Mouse (Mus musculus) heart, embryonic 13.5 days (tissue): ENCODE results near the gene Srsf3. TPM values are rescaled to one million over a fixed set of nuclear protein-coding genes. Genes with fewer than 3 reads are reported as not detected.

ENCODE experiments used
- polyA plus RNA-seq: library from polyadenylated mRNA; unstranded; fragments of >200 nt; fragmentation: Nextera tagmentation; extraction: Ambion mirVana; gene quantifications from 2 replicates; pipeline ENCODE4 v1.2.1, GENCODE M21; 2015

Srsf3 gene
- polyA plus RNA-seq, 1 experiment from 2014 or later, result 321 TPM

Other genes starting within 250 kb of the Srsf3 start
- 7.0 and 8.3 TPM in 2 replicates for gene Brpf3, start 231.5 kb upstream of the Srsf3 start, polyA plus RNA-seq
- gene Pnpla1, start 174.2 kb upstream of the Srsf3 start, polyA plus RNA-seq, result not detected in 2 replicates
- gene 4930539E08Rik, start 117.3 kb upstream of the Srsf3 start, polyA plus RNA-seq, result 0.05 TPM in 1 of 2 replicates, not detected in the other
- gene Pxt1, start 88.8 kb upstream of the Srsf3 start, polyA plus RNA-seq, result 0.19 TPM in 2 replicates
- 58.1 and 59.9 TPM in 2 replicates for gene Kctd20, start 80.7 kb upstream of the Srsf3 start, polyA plus RNA-seq
- gene Stk38, start 24.6 kb upstream of the Srsf3 start, polyA plus RNA-seq, result 68.7 and 71.0 TPM in 2 replicates
- 38.5 and 52.3 TPM in 2 replicates for gene Cdkn1a, start 58.3 kb downstream of the Srsf3 start, polyA plus RNA-seq
- 0.18 and 0.35 TPM in 2 replicates for gene Rab44, start 81.5 kb downstream of the Srsf3 start, polyA plus RNA-seq
- gene Cpne5, start 205.5 kb downstream of the Srsf3 start, polyA plus RNA-seq, result 17.4 and 21.0 TPM in 2 replicates
- 106 and 128 TPM in 2 replicates for gene Ppil1, start 231.6 kb downstream of the Srsf3 start, polyA plus RNA-seq
- gene BC004004, start 236.2 kb downstream of the Srsf3 start, polyA plus RNA-seq, result 85.0 and 91.9 TPM in 2 replicates